Mouse (Mus musculus): ENCODE data around the gene Ctsd.
"Not testable (repeated sequence)": the region's sequence is repeated elsewhere in the genome, so short reads cannot be mapped to it uniquely, and the experiment has no call there.

The Ctsd gene

DNA sequence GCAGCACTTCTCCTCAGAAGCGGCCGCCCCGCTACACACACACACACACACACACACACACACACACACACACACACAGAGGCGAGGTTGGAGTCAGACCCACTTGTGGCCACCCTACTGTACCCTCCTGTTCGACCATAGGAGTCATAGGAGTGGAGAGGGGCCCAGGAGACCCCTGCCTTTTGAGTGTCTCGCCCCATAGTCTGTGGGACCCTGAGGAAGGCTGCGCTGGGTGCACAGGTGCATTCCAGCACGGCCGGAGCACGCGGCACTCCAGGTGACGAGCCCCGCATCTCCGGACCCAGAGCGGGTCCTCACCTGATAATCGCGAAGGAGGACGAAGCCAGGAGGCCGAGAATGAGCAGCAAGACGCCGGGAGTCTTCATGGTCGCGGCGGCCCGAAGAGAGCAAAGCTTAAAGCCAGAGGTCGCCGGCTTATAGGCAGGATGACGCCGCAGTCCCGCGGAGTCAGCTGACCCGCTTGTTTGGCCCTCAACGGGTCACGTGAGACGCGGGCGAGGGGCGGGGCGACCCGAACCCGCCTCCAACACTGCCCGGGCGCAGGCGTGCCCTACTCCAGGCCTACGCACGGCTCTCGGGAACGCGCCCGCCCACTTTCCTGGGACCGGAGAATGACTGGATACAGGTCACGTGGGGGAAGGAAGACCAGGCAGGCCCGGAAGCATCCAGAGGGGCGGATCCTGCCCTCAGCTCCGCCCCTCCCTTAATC lies at the start of gene Ctsd:
Gene Ctsd (minus strand): TSS at position 620 of the 730 bp plus-strand sequence.
- DNase-seq (ENCODE audit: low read depth, low spot score), result peak; percentile 92

- DNase-seq (ENCODE audit: low read depth, low spot score), result no peak
These were observed 49.5 kb upstream of the Ctsd start for GRCm38 (mm10) chr7:142437324-142437723.

- DNase-seq (ENCODE audit: low read depth, low spot score), result peak; percentile 71
These were observed 47.7 kb upstream of the Ctsd start for GRCm38 (mm10) chr7:142435524-142435923.

DNA sequence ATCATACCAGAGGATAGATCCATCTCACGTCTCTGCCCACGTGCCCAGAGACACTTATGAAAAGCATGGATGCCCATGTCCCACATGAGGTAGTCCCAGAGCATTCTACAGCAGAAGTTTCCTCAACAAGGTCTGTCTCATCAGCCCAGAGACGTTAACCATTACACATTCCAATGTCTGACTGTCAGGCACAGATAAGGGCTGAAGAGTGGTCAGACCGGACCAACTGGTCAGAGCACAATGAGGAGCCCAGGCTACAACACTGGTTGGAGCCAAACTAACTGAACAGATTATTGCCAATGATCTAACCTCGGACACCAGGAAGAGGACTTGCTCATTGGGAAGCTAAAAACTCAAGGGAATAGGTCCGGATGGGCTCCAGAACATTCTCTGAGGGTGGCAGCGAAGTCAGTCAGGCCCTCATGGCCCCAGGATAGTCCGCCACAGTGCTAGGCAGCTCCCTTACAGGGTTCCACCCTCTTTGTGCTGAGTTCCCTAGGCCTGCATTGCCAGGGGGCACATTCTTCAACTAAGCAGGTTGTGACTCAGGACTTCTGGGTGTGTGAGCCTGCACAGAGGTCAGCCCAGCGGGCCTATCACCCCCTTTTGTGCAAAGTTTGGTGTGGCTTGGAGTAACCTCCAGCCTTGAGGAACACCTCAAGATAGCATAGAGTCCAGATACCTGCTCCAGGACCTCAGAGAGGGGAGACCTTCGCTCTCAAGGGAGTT lies 46.5 kb upstream of the Ctsd start, which contains the start of gene Syt8:
Gene Syt8 (plus strand): TSS at position 714 of the 729 bp plus-strand sequence.
- no peak for DNase-seq (ENCODE audit: low read depth, low spot score)

GRCm38 (mm10) chr7:142433623-142434022 lies 45.8 kb upstream of the Ctsd start:
- no peak for DNase-seq (ENCODE audit: low read depth, low spot score)

- no peak for DNase-seq (ENCODE audit: low read depth, low spot score)
These were observed 43.3 kb upstream of the Ctsd start for GRCm38 (mm10) chr7:142431106-142431505.

GRCm38 (mm10) chr7:142430160-142430678 lies 42.4 kb upstream of the Ctsd start:
- no peak for DNase-seq (ENCODE audit: low read depth, low spot score)

GRCm38 (mm10) chr7:142428213-142428612 lies 40.4 kb upstream of the Ctsd start:
- no peak for DNase-seq (ENCODE audit: low read depth, low spot score)

DNA sequence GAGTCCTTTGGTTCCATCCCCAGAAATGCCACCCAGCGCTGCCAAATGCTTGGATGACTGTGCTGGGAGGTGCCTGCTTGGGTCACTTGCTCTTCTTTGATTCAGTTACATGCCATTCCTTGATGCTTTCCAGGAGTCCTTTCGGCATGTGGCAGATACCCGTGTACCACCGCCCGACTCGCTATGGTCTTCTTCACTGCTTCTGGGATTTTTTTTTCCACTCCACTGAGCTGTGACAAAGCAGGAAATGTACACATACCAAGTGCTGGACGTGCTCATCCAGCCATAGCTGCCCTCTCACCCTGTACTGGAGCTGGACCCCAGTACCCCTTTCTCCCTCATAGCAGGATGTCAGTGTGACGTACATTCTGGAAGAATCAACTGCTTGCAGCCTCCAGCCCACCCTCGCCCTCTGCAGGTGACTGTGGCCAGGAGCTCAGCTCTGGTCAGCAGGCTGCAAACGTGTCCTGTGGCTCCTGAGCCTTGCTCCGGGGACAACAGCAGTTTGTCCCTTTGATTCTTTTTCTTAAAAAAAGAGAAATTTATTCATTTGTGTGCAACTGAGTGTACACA lies 37.9 kb upstream of the Ctsd start:
- no peak for DNase-seq (ENCODE audit: low read depth, low spot score)

- no peak for DNase-seq (ENCODE audit: low read depth, low spot score)
These were observed 34.0 kb upstream of the Ctsd start for GRCm38 (mm10) chr7:142421826-142422225.

GRCm38 (mm10) chr7:142419887-142420286 lies 32.0 kb upstream of the Ctsd start:
- no peak for DNase-seq (ENCODE audit: low read depth, low spot score)

GRCm38 (mm10) chr7:142418679-142419078 lies 30.8 kb upstream of the Ctsd start:
- DNase-seq (ENCODE audit: low read depth, low spot score), result no peak

DNA sequence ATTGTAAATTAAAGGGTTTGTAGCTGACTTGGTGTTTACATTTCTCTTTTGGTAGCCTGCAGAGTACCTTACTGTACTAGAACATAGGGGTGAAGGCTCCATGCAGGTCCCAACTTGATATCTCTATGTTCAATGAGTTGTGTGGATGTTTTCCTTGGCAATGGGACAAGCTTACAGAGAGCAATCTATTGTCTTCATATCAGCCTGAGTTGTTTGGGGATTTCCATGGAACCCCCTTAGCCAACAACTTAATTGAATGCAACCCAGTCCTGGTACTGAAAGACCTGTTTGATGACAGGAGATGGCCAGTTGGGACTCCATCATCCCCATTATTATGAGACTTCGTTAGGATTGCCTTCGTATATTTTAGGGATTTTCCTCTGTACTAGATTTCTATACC lies 30.2 kb upstream of the Ctsd start:
- DNase-seq (ENCODE audit: low read depth, low spot score), result no peak

DNA sequence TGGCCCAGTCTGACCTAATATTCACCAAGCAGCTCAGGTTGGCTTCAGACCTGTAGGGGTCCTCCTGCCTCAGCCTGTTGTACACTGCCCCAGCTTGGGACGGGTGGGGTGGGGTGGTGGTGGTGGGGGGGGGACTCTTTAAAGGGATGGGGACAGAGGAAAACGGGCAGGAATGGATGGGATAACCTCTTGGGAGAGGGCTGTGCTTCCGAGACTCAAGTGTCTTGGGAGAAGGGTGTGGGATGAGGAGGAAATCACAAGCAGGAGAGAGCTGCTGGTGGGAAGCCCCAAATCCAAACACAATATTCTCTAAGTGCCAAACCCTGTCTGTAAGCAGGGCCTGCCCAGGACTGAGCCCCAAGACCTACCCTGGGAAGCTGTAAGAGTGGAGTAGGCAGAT lies 28.4 kb upstream of the Ctsd start:
- DNase-seq (ENCODE audit: low read depth, low spot score), result no peak

- no peak for DNase-seq (ENCODE audit: low read depth, low spot score)
These were observed 27.5 kb upstream of the Ctsd start for GRCm38 (mm10) chr7:142415314-142415713.

DNA sequence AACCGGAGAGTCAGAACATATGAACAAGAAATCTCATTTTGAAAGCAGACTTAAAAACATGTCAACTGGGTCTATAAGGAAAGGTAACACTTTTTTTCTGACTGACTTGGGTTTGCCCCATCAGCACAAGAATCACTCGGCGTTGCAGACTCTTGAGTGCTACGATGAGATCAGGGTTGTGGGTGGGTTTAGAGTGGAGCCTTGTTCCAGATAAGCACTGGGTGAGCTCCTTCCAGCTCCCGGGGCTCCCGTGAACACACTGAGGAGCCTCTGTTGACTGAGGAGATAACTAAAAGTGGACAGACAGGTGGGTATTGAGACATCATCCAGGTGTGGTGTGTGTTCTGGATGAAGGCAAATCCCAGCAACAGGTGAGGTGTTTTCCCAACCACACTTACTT lies 25.4 kb upstream of the Ctsd start:
- no peak for DNase-seq (ENCODE audit: low read depth, low spot score)

GRCm38 (mm10) chr7:142409603-142410002 lies 21.8 kb upstream of the Ctsd start:
- no peak for DNase-seq (ENCODE audit: low read depth, low spot score)

DNA sequence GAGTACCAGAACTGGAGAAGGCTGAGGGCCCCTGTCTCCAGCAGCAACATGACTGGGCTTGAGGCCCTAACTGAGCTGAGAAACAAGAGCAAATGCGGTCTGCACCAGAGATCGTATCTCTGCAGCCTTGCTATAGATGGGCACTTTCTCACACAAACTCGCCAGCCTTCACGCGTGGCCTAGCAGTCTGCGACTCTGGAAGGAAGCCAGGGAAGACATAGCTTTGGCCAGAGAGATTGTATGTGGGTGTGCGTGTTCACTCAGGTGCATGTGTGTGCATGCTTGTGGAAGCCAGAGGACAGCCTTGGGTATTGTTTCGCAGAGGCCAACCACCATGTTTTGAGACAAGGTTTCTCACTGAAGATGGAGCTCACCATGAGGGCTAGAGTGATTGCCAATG lies 20.8 kb upstream of the Ctsd start:
- no peak for DNase-seq (ENCODE audit: low read depth, low spot score)

DNA sequence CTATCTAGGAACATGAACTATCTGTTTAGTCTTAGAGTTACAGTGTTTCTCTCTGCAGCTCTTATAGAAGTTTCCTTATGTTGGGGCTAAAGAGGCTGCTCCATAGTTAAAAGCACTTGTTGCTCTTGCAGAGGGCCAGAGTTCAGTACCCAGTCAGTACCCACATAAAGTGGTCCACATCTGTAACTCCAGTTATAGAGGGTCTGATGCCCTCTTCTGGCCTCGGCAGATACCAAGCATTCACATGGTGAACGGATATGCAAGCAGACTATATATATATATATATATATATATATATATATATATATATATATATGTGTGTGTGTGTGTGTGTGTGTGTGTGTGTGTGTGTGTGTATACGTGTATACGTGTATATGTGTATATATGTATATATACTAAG lies 20.1 kb upstream of the Ctsd start:
- DNase-seq (ENCODE audit: low read depth, low spot score), result no peak

DNA sequence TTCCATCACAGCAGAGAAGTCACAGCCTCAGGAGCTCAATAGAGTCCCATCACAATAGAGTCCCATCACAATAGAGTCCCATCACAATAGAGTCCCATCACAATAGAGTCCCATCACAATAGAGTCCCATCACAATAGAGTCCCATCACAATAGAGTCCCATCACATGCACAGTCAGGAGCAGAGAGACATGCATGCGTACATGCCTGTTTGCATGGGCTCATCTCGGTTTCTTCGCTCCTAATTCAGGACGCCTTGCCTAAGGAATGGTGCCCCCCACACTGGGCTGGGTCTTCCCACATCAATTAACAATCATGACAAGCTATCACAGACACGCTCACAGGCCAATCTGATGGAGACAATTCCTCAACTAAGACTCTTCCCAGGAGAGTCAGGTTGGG lies 17.3 kb upstream of the Ctsd start:
- DNase-seq (ENCODE audit: low read depth, low spot score), result not testable (repeated sequence)

DNA sequence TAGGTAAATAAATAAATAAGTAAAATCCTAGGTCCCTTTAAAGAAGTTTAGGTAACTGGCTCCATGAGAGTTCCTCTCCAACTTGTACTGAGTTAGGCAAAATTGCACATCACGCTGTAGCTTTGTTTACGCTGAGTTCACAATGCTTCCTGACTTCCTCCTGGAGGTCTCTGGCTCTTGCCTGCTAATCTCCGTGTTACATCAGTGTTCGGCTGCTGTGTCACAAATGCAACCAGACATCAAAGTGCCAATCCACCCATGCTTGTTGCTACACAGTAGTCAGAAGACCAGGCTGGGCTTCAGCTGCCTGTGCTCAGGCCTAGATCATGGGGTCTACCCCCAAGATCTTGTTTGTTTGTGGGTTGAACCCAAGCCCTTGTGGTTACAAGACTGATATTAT lies 15.8 kb upstream of the Ctsd start:
- no peak for DNase-seq (ENCODE audit: low read depth, low spot score)

GRCm38 (mm10) chr7:142400750-142401142 lies 12.9 kb upstream of the Ctsd start:
- no peak for DNase-seq (ENCODE audit: low read depth, low spot score)

All from CD4-positive helper T cell, adult 2 months (primary cell).